Mouse (Mus musculus) Patski (cell line): Measurements from ENCODE around the gene Ccdc78. TPM values are rescaled to one million over a fixed set of nuclear protein-coding genes. Genes with fewer than 3 reads are reported as not detected.
"Not testable (repeated sequence)": the region's sequence is repeated elsewhere in the genome, so short reads cannot be mapped to it uniquely, and the experiment has no call there.

Experiments used
- ATAC-seq: fragments of 100-300 bp; one replicate; pipeline ENCODE4 v1.8.0; 2021
- CTCF ChIA-PET: fragments of 350-600 bp; sonication (Branson Sonifier 250); formaldehyde crosslinking; loops from one replicate; lab custom pipeline; 2022; ENCODE audit warnings: inconsistent platforms; lab: Charles Lee
- POLR2A ChIA-PET: fragments of 350-600 bp; sonication (Branson Sonifier 250); formaldehyde crosslinking; loops from one replicate; lab custom pipeline; 2022; ENCODE audit warnings: antibody characterized with exemption, inconsistent platforms; lab: Charles Lee
- DNase-seq: peaks from one replicate; pipeline ENCODE4 v3.0.0-alpha.2; 2011; ENCODE audit warnings: low read depth, low spot score
- H3K27me3 ChIP-seq: fragments of 371-371 bp; one replicate; pipeline ENCODE4 v1.5.1; 2021
- CTCF ChIP-seq: fragments of 100-300 bp; IDR thresholded peaks from one replicate; pipeline ENCODE4 v1.5.1; 2021
- in situ Hi-C: fragments of 300-500 bp; cut with MboI; formaldehyde crosslinking; loops from 3 replicates; pipeline ENCODE4 v1.11.1; 2018; ENCODE audit warnings: low pct_unique_long_range_greater_than_20kb, mixed read lengths
- polyA plus RNA-seq: library from polyadenylated mRNA; unstranded; gene quantifications from one replicate; pipeline ENCODE4 v1.2.3, GENCODE M21; 2021

Ccdc78 gene
- 0.30 TPM for polyA plus RNA-seq

DNA sequence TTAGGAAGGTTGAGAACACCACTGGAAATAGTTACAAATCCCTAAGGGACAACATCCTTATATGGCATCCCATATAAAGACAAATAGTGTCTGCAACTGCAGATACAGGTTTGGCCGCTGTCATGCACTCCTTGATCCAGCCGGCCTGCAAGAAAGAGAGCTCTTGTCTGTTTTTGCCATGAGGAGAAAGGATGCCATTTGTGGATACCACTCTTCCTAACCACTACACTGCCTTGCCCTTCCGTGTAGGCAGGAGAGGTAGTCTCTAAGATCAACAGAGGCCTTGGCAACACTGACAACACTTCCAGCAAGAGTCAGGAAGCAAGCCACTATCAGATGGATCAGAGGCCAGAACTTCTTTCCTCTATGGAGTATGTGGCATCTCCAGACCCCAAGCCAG lies at the start of gene Ccdc78:
Gene Ccdc78, plus strand, starts transcription at position 301 of the 400 bp plus-strand sequence.
- in situ Hi-C loops: no loop called here
- no peaks in the 10 kb centered on the region for H3K27me3 ChIP-seq
- POLR2A ChIA-PET: no interaction called here
- ATAC-seq: no peak
- no peak for TF ChIP-seq CTCF
- CTCF ChIA-PET: interaction anchor here (2.4 kb wide), 1 partner anchor 15 kb away, joined by 9 read pairs; no protein-coding TSS in a partner anchor
- no peak for DNase-seq

DNA sequence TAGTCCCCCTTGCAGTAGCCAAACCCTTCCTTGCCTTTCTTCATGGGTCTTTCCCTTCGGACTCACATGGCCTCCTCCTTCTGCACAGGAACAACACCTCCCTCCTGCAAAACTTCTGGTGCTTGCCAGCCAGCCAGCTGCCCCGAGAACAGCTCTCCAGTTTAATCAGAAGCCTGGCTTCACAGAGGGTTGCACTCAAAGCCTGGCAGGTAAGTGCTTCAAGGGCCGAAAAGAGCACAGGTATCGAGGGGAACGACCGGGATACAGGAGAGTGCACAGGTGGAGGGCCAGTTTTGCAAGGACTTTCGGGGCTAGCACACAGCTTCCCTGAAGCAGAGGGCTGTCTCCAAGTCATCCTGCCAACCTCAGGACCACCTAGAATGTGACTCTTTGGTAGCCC lies 47.5 kb upstream of the Ccdc78 start:
- no peak for TF ChIP-seq CTCF
- in situ Hi-C loops: no loop called here
- no peaks in the 10 kb centered on the region for H3K27me3 ChIP-seq
- no peak for DNase-seq
- ATAC-seq: no peak
- POLR2A ChIA-PET: no interaction called here
- CTCF ChIA-PET: no interaction called here

DNA sequence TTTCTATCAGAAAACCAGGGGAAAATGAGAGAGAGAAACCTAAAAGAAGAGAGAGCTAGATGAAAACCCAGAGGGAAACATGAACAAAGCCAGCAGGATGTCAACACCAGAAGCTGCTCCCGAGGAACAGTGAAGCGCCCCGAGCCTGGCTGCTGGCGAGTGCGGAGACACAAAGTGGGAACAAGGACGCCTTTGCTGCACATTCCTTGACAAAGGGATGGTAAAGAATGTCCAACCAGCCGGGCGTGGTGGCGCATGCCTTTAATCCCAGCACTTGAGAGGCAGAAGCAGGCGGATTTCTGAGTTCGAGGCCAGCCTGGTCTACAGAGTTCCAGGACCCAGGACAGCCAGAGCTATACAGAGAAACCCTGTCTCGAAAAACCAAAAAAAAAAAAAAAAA lies 44.9 kb upstream of the Ccdc78 start:
- H3K27me3 ChIP-seq, DNase-seq, ATAC-seq, in situ Hi-C loops: not testable (repeated sequence)
- CTCF ChIA-PET: interaction anchor here (1.1 kb wide), 1 partner anchor 9 kb away, joined by 3 read pairs; no protein-coding TSS in a partner anchor
- POLR2A ChIA-PET: interaction anchor here (0.6 kb wide), 1 partner anchor 11 kb away, joined by 3 read pairs; no protein-coding TSS in a partner anchor

DNA sequence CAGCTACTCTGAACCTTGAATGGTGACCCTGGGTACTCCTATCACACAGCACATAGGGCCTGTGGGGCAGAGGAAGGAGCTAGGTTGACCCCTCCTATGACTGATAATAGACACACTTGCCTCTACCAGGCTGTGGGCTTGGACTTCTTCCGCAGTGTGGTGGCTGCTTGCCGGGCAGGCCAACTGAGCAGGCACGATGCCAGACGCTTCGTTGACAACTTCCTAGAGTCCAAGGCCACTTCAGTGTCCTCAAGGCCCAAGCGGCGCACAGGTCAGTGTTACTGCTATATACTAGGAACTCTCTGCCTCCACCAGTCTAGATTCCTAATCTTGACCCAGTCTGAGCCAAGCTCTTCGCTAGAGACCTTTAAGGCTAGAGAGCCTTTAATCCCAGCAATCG lies 42.5 kb upstream of the Ccdc78 start:
- in situ Hi-C loops: no loop called here
- CTCF ChIA-PET: no interaction called here
- H3K27me3 ChIP-seq: no peaks in the 10 kb centered on the region
- TF ChIP-seq CTCF: no peak
- DNase-seq (no peak), ATAC-seq (no peak)
- POLR2A ChIA-PET: no interaction called here

DNA sequence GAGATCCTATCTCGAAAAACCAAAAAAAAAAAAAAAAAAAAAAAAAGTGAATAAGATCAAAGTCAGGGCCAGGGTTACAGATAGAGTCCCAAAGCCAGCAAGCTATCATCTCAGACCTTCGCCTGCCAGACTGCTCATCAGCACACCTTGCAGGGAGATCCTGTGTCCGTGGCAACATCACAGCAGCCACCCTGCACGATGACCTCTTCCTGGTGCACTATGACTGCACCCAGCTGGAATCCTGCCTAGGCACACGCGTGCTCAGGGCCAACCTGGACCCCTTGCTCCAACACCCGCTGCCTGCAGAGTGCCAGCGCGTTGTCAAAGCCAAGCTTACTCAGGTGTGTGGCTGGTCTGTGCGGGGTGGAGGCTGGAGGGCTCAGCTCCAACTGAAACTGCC lies 42.1 kb upstream of the Ccdc78 start:
- CTCF ChIA-PET: no interaction called here

DNA sequence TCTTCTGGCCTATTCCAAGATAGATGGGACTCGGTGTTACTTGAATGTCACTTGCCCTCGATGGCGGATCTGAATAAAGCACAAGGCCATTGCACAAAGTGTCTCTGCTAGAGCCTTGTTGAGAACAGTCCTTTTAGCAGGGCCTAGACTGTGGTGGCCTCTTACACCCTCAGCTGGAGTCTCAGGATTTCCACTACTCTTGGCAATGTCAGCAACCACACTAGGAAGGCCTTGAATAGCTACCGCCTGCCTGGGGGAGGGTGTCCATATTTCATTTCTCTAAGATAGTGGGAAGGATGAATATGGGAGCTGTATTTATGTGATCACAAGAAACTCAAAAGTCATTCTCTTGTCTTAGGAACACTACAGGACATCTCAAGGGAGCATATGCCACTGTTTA lies 38.1 kb upstream of the Ccdc78 start:
- TF ChIP-seq CTCF: no peak
- no peaks in the 10 kb centered on the region for H3K27me3 ChIP-seq
- POLR2A ChIA-PET: no interaction called here
- no peak for DNase-seq
- ATAC-seq: no peak
- CTCF ChIA-PET: no interaction called here
- in situ Hi-C loops: no loop called here

More for the DNA sequence above, 42.1 kb upstream of the Ccdc78 start:
- ATAC-seq: no peak
- DNase-seq: no peak
- in situ Hi-C loops: no loop called here
- H3K27me3 ChIP-seq: no peaks in the 10 kb centered on the region
- POLR2A ChIA-PET: no interaction called here
- TF ChIP-seq CTCF: no peak

DNA sequence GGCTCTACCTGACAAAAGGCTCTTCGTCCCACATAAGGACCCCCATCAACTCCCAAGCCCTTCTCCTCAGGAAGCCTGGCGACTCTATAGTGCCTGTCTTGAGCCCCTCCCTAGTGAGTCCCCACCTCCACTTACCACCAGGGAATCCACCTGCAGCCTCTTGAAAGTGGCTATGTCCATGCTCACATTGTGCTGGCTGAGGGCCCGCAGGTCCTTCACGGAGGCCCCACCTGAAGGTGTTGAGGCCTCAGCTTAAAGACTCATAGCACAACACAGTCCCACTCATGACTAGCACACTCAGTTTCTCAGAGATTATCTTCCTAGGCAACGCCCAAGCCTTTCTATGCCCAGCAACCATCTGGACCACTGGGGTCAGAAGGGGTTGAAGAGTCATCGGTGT lies 37.1 kb upstream of the Ccdc78 start:
- TF ChIP-seq CTCF: no peak
- CTCF ChIA-PET: no interaction called here
- DNase-seq: no peak
- POLR2A ChIA-PET: no interaction called here
- ATAC-seq: no peak
- in situ Hi-C loops: no loop called here
- H3K27me3 ChIP-seq: no peaks in the 10 kb centered on the region

DNA sequence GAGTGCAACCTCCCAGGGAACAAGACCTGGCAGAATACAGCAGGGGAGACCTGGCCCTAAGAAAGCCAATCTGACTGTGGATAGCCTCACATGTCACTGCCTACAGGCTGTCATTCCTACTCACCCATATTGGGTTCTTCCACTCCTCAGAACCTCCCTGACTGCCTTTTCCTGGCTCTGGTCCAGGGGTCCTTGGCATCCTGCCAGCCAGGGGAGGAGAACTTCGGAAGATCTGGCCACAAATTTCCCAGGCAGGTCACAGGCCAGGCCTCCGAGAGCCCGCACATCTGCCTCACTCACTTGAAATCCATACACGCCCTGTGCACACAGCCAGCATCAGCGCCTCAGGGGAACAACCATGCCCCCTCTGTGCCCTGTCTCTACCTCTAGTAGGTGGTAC lies 34.9 kb upstream of the Ccdc78 start:
- ATAC-seq (no peak), DNase-seq (peak; percentile 60)
- ChIA-PET CTCF (no interaction called here), POLR2A (no interaction called here)
- no peak for TF ChIP-seq CTCF
- H3K27me3 ChIP-seq: no peaks in the 10 kb centered on the region
- in situ Hi-C loops: no loop called here

DNA sequence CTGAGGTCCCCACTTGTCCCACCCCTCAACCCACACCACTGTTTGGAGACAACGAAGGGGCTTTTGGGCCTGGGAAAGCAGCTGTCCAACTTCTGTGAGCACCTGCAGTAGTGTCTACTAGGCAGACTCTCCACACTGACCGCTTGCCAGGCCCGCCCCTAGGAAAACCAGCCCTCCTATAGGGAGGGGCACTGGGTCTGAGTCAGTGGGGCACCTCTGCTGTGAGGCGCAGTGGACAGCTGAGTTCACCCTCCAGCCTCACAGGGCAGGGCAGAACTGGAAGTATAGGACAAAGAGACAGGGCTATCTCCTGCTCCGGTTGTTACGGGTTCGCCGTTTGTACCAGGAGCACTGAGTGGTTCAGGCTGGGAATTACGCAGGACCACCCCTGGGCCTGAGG lies 32.1 kb upstream of the Ccdc78 start, which contains the start of gene Msln:
Gene Msln, minus strand, starts transcription at position 138 of the 400 bp plus-strand sequence.
- in situ Hi-C loops: no loop called here
- ChIA-PET POLR2A (no interaction called here), CTCF (no interaction called here)
- H3K27me3 ChIP-seq: no peaks in the 10 kb centered on the region
- TF ChIP-seq CTCF: no peak
- ATAC-seq (no peak), DNase-seq (no peak)

DNA sequence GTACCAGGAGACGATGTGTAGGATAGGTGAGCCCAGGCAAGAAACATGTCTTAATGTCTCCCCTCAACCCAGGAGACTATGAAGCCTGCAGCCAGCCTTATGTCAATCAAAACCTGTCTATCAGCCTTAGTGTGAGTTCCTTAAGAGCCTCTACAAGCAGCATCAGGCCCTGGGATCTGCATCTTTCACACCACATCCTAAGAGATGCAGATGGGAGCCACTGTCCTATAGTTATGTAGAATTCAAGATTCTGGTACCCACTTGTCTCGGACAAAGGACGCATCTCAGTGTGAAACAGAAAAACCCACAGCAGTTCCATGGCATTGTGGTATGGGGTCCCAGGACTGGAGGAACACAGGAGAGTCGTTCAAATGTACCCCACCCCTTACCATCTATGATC lies 31.3 kb upstream of the Ccdc78 start:
- ATAC-seq: no peak
- TF ChIP-seq CTCF: no peak
- DNase-seq: no peak
- CTCF ChIA-PET: no interaction called here
- in situ Hi-C loops: no loop called here
- H3K27me3 ChIP-seq: no peaks in the 10 kb centered on the region
- POLR2A ChIA-PET: no interaction called here

DNA sequence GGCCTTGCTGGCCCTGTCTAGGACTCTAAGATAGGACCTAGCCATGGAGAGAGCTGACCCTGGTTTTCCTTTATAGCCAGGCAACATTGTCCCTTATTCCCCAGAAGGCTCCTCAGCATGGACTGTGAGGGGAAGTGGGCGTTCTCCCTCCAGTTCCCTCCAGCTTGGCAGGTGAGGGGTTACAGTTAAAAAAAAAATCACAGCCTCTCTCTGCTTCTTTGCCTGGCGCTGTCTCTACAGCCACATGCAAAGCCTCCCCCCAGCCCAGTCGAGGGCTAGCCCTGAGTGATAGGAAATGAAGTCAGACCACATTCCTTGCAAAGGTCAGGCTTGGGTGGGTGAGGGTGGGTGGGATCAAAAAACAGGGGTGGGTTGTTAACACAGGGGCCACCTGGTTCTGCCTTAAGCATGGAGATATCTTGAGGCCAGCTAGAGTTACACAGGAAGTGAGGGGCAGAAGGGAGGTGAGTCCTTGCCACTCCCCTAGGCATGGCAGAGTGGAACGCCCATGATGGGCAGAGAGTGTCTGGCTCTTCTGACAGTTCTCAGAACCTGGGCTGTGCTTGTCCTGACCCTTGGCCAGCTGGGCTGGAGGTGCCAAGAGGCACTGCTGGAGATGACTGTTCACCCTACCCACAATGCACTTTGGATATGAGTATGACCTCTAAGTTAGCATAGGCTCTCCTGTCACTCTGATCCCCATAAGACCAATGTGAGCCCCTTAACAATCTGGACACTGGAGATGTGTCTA lies 30.6 kb upstream of the Ccdc78 start:
- ATAC-seq: no peak
- CTCF ChIA-PET: no interaction called here
- POLR2A ChIA-PET: no interaction called here
- no peaks in the 10 kb centered on the region for H3K27me3 ChIP-seq
- in situ Hi-C loops: no loop called here
- TF ChIP-seq CTCF: no peak
- DNase-seq: no peak
